Mouse (Mus musculus) heart, adult 2 months (tissue): ENCODE data around the gene Zkscan16.

Source experiments
- CTCF ChIP-seq: fragments of 200-600 bp; IDR thresholded peaks from 2 replicates; pipeline ENCODE4 v1.8.1; 2022; ENCODE audit warnings: antibody characterized with exemption, mild to moderate bottlenecking, moderate library complexity
- EP300 ChIP-seq: fragments of 200-500 bp; IDR thresholded peaks from 2 replicates; pipeline ENCODE4 v1.6.1; 2011; ENCODE audit warnings: low read depth, low read length, control low read depth; ENCODE audit not compliant: insufficient read depth
- POLR2A ChIP-seq: fragments of 200-500 bp; IDR thresholded peaks from 2 replicates; pipeline ENCODE4 v1.6.1; 2011; ENCODE audit warnings: mild to moderate bottlenecking, low read depth, low read length, control low read depth; ENCODE audit not compliant: insufficient read depth

DNA sequence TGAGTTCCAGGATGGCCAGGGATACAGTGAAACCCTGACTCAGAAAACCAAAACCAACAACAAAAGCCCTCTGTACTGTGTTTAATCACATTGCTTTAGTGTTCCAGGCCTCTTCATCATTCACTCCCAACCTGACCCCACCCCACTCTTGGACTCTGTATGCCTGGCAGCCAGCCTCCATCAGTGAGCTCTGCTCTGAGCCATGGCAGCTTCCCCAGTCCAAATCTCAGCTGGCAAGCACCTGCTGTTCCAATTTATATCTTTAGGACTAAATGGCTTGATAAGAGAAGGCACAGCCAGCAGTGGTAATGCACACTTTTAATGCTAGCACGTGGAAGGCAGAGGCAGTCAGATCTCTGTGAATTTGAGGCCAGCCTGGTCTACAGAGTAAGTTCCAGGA is 21.7 kb downstream of the Zkscan16 start:
- TF ChIP-seq CTCF (no peak), POLR2A (no peak), EP300 (no peak)
